Mouse (Mus musculus) small intestine, adult 2 months (tissue): ENCODE measurements around the gene Mctp1.

Experiments used
- CTCF ChIP-seq: fragments of 200-500 bp; IDR thresholded peaks from 2 replicates; pipeline ENCODE4 v1.5.1; 2012; ENCODE audit warnings: low read depth, mild to moderate bottlenecking, control low read depth, inconsistent platforms, low read length, moderate library complexity, mixed read lengths; ENCODE audit not compliant: insufficient replicate concordance, insufficient read length; ENCODE audit errors: extremely low read depth
- POLR2A ChIP-seq: fragments of 200-500 bp; IDR thresholded peaks from 2 replicates; pipeline ENCODE4 v1.6.1; 2012; ENCODE audit warnings: low read depth, mild to moderate bottlenecking, control low read depth, inconsistent platforms, low read length, moderate library complexity

DNA sequence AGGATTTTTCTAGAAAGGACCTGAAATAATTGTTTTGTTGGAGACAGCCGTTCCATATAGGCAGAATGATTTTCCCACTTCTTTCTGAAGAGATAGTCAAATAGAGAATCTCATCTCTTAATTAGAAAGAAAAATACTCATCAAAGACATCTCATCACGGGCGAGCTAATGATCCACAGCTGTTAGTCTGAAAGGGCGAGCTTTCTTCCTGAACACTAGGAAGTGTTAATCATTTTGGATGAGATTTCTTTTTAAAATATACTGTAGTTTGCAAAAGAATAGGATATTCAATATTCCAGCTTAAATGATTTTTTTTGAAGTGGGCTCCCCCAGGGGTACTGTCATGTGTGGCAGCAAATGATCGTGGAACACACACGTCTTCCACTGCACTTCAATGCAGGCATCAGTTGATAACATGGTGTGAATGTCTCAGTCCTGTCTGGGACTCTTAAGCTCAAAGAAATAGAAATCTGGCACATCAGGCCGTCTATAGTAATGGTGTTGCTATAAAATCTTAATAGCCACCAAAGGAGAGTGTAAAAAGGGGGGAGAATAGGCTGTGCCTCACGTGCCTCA, 500.3 kb downstream of the Mctp1 start:
- TF ChIP-seq POLR2A: no peak
- TF ChIP-seq CTCF: no peak
